In the genomic region with DNA sequence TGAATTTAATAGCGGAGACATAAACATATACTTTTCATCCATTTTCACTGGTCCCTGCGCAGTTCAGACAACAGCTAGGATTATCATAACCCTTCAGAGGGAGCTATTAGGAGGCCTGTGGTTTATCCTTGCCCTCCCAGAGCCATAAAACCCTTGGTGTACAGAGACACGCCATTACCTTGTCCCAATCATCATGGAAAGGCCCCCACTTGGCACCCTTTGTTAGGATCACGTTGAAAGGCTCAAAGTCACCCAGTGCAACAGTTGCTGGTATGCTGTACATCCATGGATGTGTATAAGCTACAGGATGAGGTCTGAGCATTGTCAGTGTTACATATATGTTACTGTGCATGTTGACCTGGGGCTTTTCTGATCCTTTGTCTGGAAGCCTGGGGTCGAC, we compare ENCODE assay signal across 19 mouse cellular contexts.
"Had no signal": no experiment of that assay in that cellular context is flagged by ENCODE, and none has a peak within 500 bp of the region (broad histone marks: within the 10 kb centered on the region; RNA-seq: fewer than 3 reads in every experiment).

No protein-coding gene starts in this region.

- H3K9me3 ChIP-seq: midbrain, embryonic 10.5 days; midbrain, embryonic 13.5 days; neural tube, embryonic 12.5 days; neural tube, embryonic 15.5 days had no signal

- H3K4me3 ChIP-seq: midbrain, embryonic 10.5 days; midbrain, embryonic 13.5 days; myocyte; neural tube, embryonic 12.5 days; neural tube, embryonic 15.5 days had no signal

- H3K36me3 ChIP-seq: midbrain, embryonic 10.5 days; midbrain, embryonic 13.5 days; neural tube, embryonic 12.5 days; neural tube, embryonic 15.5 days had no signal

- ATAC-seq: midbrain, embryonic 13.5 days; midbrain, embryonic 16.5 days had no signal

- H3K27ac ChIP-seq: liver, embryonic 14.5 days; midbrain, embryonic 10.5 days; midbrain, embryonic 13.5 days; neural tube, embryonic 12.5 days; neural tube, embryonic 15.5 days had no signal

- H3K4me2 ChIP-seq: lung, embryonic 14.5 days; midbrain, embryonic 13.5 days; neural tube, embryonic 12.5 days; neural tube, embryonic 15.5 days had no signal

- H3K9ac ChIP-seq: liver, embryonic 14.5 days; lung, embryonic 14.5 days; midbrain, embryonic 13.5 days; neural tube, embryonic 12.5 days; neural tube, embryonic 15.5 days had no signal

- H3K27me3 ChIP-seq: midbrain, embryonic 13.5 days; neural tube, embryonic 12.5 days; neural tube, embryonic 15.5 days had no signal

- DNase-seq: lung, adult 18-20 months; lung, postnatal 10 days; lung, postnatal 4 days; retina, postnatal 1 day; right cerebral cortex, adult 18-20 months; right cerebral cortex, postnatal 25 days; right cerebral cortex, postnatal 4 days; spleen, adult 18-20 months; thymus, adult 18-20 months; thymus, postnatal 14 days; thymus, postnatal 36 days had no signal

- H3K4me1 ChIP-seq: midbrain, embryonic 10.5 days; midbrain, embryonic 13.5 days; neural tube, embryonic 12.5 days had no signal
